ENCODE assay signal across 9 mouse cellular contexts in the genomic region with DNA sequence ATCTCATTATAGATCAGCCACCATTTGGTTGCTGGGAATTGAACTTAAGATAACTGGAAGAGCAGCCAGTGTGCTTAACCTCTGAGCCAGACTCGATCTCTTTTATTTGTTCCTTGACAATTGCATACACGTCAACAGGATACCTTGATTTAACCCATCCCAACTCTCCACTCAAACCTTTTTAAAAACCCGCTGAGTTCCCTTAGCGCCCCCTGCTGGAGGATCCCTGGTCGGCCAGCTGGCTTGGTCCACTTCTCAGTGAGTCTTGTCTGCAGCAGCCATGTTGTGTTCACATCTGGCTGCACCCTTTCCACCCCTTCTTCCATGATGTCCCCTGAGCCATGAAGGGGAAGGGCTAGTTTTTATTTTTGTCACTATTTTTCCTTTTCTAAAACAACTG. TPM values are rescaled to one million over a fixed set of nuclear protein-coding genes. Genes with fewer than 3 reads are reported as not detected.
A peak's percentile ranks its signal among the peaks of the same experiment; 100 is the strongest.
DNase-seq lines count a peak whose midpoint lies in the region; ATAC-seq and TF ChIP-seq lines count a peak whose summit lies in the region.
"Had no signal": no experiment of that assay in that cellular context is flagged by ENCODE, and none has a peak within 500 bp of the region (broad histone marks: within the 10 kb centered on the region; RNA-seq: fewer than 3 reads in every experiment).

No protein-coding gene starts in this region.

- no peak overlapping the region for H3K4me2 ChIP-seq in liver, embryonic 12.5 days
- H3K4me2 ChIP-seq: hindbrain, embryonic 13.5 days had no signal

- no peaks in the 10 kb centered on the region for H3K9me3 ChIP-seq in liver, embryonic 12.5 days (replicated peaks)
- no peaks in the 10 kb centered on the region for H3K9me3 ChIP-seq in ES-Bruce4 (replicated peaks; ENCODE audit: control insufficient read depth, insufficient read depth, low read length, poor library complexity, severe bottlenecking)
- H3K9me3 ChIP-seq in limb, embryonic 10.5 days (replicated peaks), result no peaks in the 10 kb centered on the region
- H3K9me3 ChIP-seq: hindbrain, embryonic 13.5 days had no signal

- no peaks in the 10 kb centered on the region for H3K27me3 ChIP-seq in liver, adult 2 months (ENCODE audit: control insufficient read depth, insufficient read depth, low read length)
- no peaks in the 10 kb centered on the region for H3K27me3 ChIP-seq in liver, embryonic 12.5 days (replicated peaks)
- no peaks in the 10 kb centered on the region for H3K27me3 ChIP-seq in ES-Bruce4 (ENCODE audit: control insufficient read depth, insufficient read depth, low read length, poor library complexity, severe bottlenecking)
- H3K27me3 ChIP-seq in limb, embryonic 10.5 days (ENCODE audit: low read depth, poor library complexity, severe bottlenecking), result no peaks in the 10 kb centered on the region
- H3K27me3 ChIP-seq: hindbrain, embryonic 13.5 days had no signal

- peak; percentile 7 for DNase-seq in embryo, embryonic 9.5 days (ENCODE audit: extremely low spot score)
- no peak for DNase-seq in embryo, embryonic 11 days
- DNase-seq in liver, adult 2 months (ENCODE audit: extremely low read depth, low read depth, low spot score), result no peak
- DNase-seq in limb, embryonic 10.5 days (ENCODE audit: low spot score), result peak; percentile 38
- DNase-seq in urinary bladder, adult 18-20 months (ENCODE audit: low spot score in 2 of 2), result no peak

- no peak overlapping the region for H3K9ac ChIP-seq in liver, adult 2 months (ENCODE audit: low read depth, low read length)
- H3K9ac ChIP-seq in liver, embryonic 12.5 days, result no peak overlapping the region
- H3K9ac ChIP-seq in ES-Bruce4 (ENCODE audit: low read depth, poor library complexity, severe bottlenecking), result no peak overlapping the region
- H3K9ac ChIP-seq: hindbrain, embryonic 13.5 days had no signal

- H3K79me2 ChIP-seq in liver, adult 2 months (ENCODE audit: control insufficient read depth, insufficient read depth, low read length), result peaks cover 7% of the 10 kb centered on the region; the same call in 1 of the 2 replicates

- H3K4me3 ChIP-seq in liver, adult 2 months (ENCODE audit: insufficient read depth, low read depth, low read length), result no peak overlapping the region
- H3K4me3 ChIP-seq in liver, embryonic 12.5 days, result no peak overlapping the region
- H3K4me3 ChIP-seq in ES-Bruce4 (ENCODE audit: low read depth, low read length), result no peak overlapping the region
- H3K4me3 ChIP-seq in limb, embryonic 10.5 days, result no peak overlapping the region
- H3K4me3 ChIP-seq: hindbrain, embryonic 13.5 days had no signal

- WGBS in liver, adult 2 months, result 53% methylated on average over 5 of the region's 5 CpGs
- WGBS in liver, embryonic 12.5 days (ENCODE audit: insufficient replicate concordance), result 54% methylated on average over 5 of the region's 5 CpGs
- 72% methylated on average over 5 of the region's 5 CpGs for WGBS in limb, embryonic 10.5 days

- peaks cover 16% of the 10 kb centered on the region for H3K4me1 ChIP-seq in liver, adult 2 months (ENCODE audit: control insufficient read depth, insufficient read depth, low read length)
- peaks cover 9% of the 10 kb centered on the region; the same call in 1 of the 2 replicates for H3K4me1 ChIP-seq in liver, embryonic 12.5 days
- H3K4me1 ChIP-seq in ES-Bruce4 (ENCODE audit: control insufficient read depth, insufficient read depth, low read length), result no peaks in the 10 kb centered on the region
- H3K4me1 ChIP-seq in limb, embryonic 10.5 days, result no peaks in the 10 kb centered on the region

- H3K27ac ChIP-seq in liver, adult 2 months (replicated peaks; ENCODE audit: insufficient read depth, low read depth, low read length), result no peak overlapping the region
- no peak overlapping the region for H3K27ac ChIP-seq in liver, embryonic 12.5 days
- H3K27ac ChIP-seq in ES-Bruce4 (ENCODE audit: insufficient read depth, low read length), result no peak overlapping the region
- no peak overlapping the region for H3K27ac ChIP-seq in limb, embryonic 10.5 days
- H3K27ac ChIP-seq: hindbrain, embryonic 13.5 days had no signal

- ATAC-seq in liver, embryonic 12.5 days, result no peak
- ATAC-seq in erythroid progenitor cell, adult 5-6 weeks (replicated peaks; ENCODE audit: low FRiP score, poor library complexity, severe bottlenecking), result no peak

- peaks cover 75% of the 10 kb centered on the region for H3K36me3 ChIP-seq in liver, adult 2 months (ENCODE audit: control insufficient read depth, insufficient read depth, low read length)
- peaks cover 17% of the 10 kb centered on the region for H3K36me3 ChIP-seq in liver, embryonic 12.5 days
- H3K36me3 ChIP-seq in ES-Bruce4 (ENCODE audit: control insufficient read depth, insufficient read depth, low read length, poor library complexity, severe bottlenecking), result 0 out of 2 replicates have a peak, but pooled peaks cover 2% of the 10 kb centered on the region
- H3K36me3 ChIP-seq in limb, embryonic 10.5 days, result no peaks in the 10 kb centered on the region

- no peak for TF ChIP-seq EP300 in ES-Bruce4 (IDR thresholded peaks at IDR 0.05; ENCODE audit: insufficient read depth, low read depth, low read length)

- peak; percentile 69 for TF ChIP-seq CTCF in liver, adult 2 months (IDR thresholded peaks at IDR 0.05; ENCODE audit: low read depth, low read length)
- TF ChIP-seq CTCF in ES-Bruce4 (IDR thresholded peaks at IDR 0.05; ENCODE audit: low read depth, low read length), result peak; percentile 61

- no peak for TF ChIP-seq POLR2A in liver, adult 2 months (IDR thresholded peaks at IDR 0.05; ENCODE audit: extremely low read depth, insufficient read depth, low read length)
- no peak for TF ChIP-seq POLR2A in ES-Bruce4 (IDR thresholded peaks at IDR 0.05; ENCODE audit: insufficient read depth, low read length)

RNA-seq across cellular contexts. Expression of gene Cpt1a, which starts 33.0 kb away (rescaled TPM):
- 162 and 234 TPM in 2 replicates for total RNA-seq in liver, adult 2 months (2014; rRNA removed)
- polyA plus RNA-seq in liver, adult 2 months (2012; rRNA removed), result 182 and 211 TPM in 2 replicates
- 7.0 and 8.3 TPM in 2 replicates for polyA plus RNA-seq in liver, embryonic 12.5 days (2016; fragmentation: Nextera tagmentation; extraction: Ambion mirVana)
- 24.5 and 27.2 TPM in 2 replicates for polyA plus RNA-seq in ES-Bruce4 (2011; ENCODE audit: insufficient read depth, insufficient read length, low read depth, missing spikeins)
- 2.7 and 8.2 TPM in 2 replicates for polyA plus RNA-seq in limb, embryonic 10.5 days (2016; fragmentation: Nextera tagmentation; extraction: Ambion mirVana)
- total RNA-seq in erythroid progenitor cell, adult 5-6 weeks (2015; ENCODE audit: low replicate concordance), result 17.6 and 22.3 TPM in 2 replicates
- total RNA-seq in erythroid progenitor cell, adult 5-6 weeks (2017; ENCODE audit: low replicate concordance), result 10.7 and 15.7 TPM in 2 replicates

RNA-seq across cellular contexts. Expression of gene Tesmin, which starts 33.6 kb away (rescaled TPM):
- 0.46 and 0.54 TPM in 2 replicates for total RNA-seq in liver, adult 2 months (2014; rRNA removed)
- 0.31 and 0.33 TPM in 2 replicates for polyA plus RNA-seq in liver, adult 2 months (2012; rRNA removed)
- 0.38 and 0.41 TPM in 2 replicates for polyA plus RNA-seq in liver, embryonic 12.5 days (2016; fragmentation: Nextera tagmentation; extraction: Ambion mirVana)
- polyA plus RNA-seq in ES-Bruce4 (2011; ENCODE audit: insufficient read depth, insufficient read length, low read depth, missing spikeins), result 2.0 and 2.7 TPM in 2 replicates
- polyA plus RNA-seq in limb, embryonic 10.5 days (2016; fragmentation: Nextera tagmentation; extraction: Ambion mirVana), result 0.20 TPM in 2 replicates
- total RNA-seq in erythroid progenitor cell, adult 5-6 weeks (2015; ENCODE audit: low replicate concordance), result 1.7 TPM in 1 of 2 replicates, not detected in the other
- not detected in 2 replicates for total RNA-seq in erythroid progenitor cell, adult 5-6 weeks (2017; ENCODE audit: low replicate concordance)

RNA-seq across cellular contexts. Expression of gene Gal, which starts 59.2 kb away (rescaled TPM):
- total RNA-seq in liver, adult 2 months (2014; rRNA removed), result 0.28 TPM in 1 of 2 replicates, not detected in the other
- polyA plus RNA-seq in liver, adult 2 months (2012; rRNA removed), result not detected in 2 replicates
- polyA plus RNA-seq in liver, embryonic 12.5 days (2016; fragmentation: Nextera tagmentation; extraction: Ambion mirVana), result 0.19 and 0.29 TPM in 2 replicates
- 1.5 and 2.5 TPM in 2 replicates for polyA plus RNA-seq in ES-Bruce4 (2011; ENCODE audit: insufficient read depth, insufficient read length, low read depth, missing spikeins)
- 1.6 TPM in 2 replicates for polyA plus RNA-seq in limb, embryonic 10.5 days (2016; fragmentation: Nextera tagmentation; extraction: Ambion mirVana)
- total RNA-seq in erythroid progenitor cell, adult 5-6 weeks (2015; ENCODE audit: low replicate concordance), result not detected in 2 replicates
- not detected in 2 replicates for total RNA-seq in erythroid progenitor cell, adult 5-6 weeks (2017; ENCODE audit: low replicate concordance)

Comparison
In these comparisons a context has a peak if more than half of its experiments do, and no peak if none do; other contexts are left out.
1. DNase-seq: peak in embryo, embryonic 9.5 days (single experiment) and limb, embryonic 10.5 days (single experiment); none in embryo, embryonic 11 days (single experiment), liver, adult 2 months (single experiment) and urinary bladder, adult 18-20 months (0 of 2).